Mouse (Mus musculus) bone marrow macrophage, adult 2 months (primary cell): ENCODE measurements around the gene Slc7a15. TPM values are rescaled to one million over a fixed set of nuclear protein-coding genes. Genes with fewer than 3 reads are reported as not detected.

Experiments
- H3K27ac ChIP-seq: 2 replicates; pipeline ENCODE4 v1.5.1; 2012; ENCODE audit warnings: low read depth, low read length; ENCODE audit not compliant: insufficient read depth
- H3K4me1 ChIP-seq: 2 replicates; pipeline ENCODE4 v1.6.1; 2012; ENCODE audit warnings: low read length; ENCODE audit not compliant: control insufficient read depth, insufficient read depth
- H3K4me3 ChIP-seq: 2 replicates; pipeline ENCODE4 v1.5.1; 2012; ENCODE audit warnings: mild to moderate bottlenecking, low read length, moderate library complexity; ENCODE audit not compliant: insufficient read depth
- CTCF ChIP-seq: IDR thresholded peaks from 2 replicates; pipeline ENCODE4 v1.5.1; 2012; ENCODE audit warnings: low read depth, mild to moderate bottlenecking, low read length, moderate library complexity
- POLR2A ChIP-seq: IDR thresholded peaks from 2 replicates; pipeline ENCODE4 v1.6.1; 2012; ENCODE audit warnings: mild to moderate bottlenecking, low read depth, low read length, borderline replicate concordance
- polyA plus RNA-seq: library from polyadenylated mRNA; stranded (reverse); fragments of >200 nt; gene quantifications from 2 replicates; pipeline ENCODE4 v1.2.4, GENCODE M21; 2012; ENCODE audit not compliant: missing spikeins, insufficient read depth, insufficient read length

Slc7a15 gene
- polyA plus RNA-seq, 1 experiment: not detected

DNA sequence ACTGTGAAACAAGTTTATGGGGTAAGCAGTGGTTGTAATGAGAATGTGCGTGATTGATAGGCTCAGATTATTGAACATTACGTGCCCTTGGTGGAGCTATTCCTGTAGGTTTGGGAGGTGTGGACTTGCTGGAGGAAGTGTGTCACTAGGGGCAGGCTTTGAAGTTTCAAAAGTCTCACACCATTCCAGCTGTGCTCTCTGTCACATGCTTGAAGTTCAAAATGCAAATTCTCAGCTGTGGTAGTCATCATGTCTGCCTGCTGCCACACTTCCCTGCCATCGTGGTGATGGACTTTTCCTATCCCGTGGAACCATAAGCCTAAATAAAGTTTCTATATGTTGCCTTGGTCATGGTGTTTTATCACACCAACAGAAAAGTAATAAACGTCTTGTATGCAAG is 71.1 kb downstream of the Slc7a15 start:
- no peak for TF ChIP-seq POLR2A
- no peak for TF ChIP-seq CTCF
- Histone ChIP-seq H3K27ac (no peak overlapping the region), H3K4me3 (no peak overlapping the region), H3K4me1 (peaks cover 17% of the 10 kb centered on the region)

- no peak for TF ChIP-seq CTCF
- Histone ChIP-seq H3K4me3 (no peak overlapping the region), H3K27ac (no peak overlapping the region), H3K4me1 (peaks cover 23% of the 10 kb centered on the region)
These were observed 71.7 kb downstream of the Slc7a15 start for GRCm38 (mm10) chr12:8527175-8527574.

DNA sequence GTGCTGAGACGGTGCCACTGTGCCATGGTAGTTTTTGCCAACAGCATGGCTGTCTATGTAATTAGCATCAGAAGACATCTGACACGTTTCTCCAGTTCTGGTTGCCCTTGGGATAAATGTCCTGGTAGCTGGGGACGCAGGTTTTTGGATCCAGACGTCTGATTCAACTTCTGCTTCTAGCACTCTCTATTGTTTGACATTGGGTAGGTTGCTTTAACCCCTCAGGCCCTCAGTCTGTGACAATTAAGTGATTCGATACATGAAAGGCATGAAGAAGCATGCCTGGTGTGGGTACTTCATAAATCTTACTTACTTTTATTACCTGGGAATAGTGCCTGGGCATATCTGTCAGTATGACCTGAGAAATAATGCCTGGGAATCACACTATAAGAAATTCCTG is 74.8 kb downstream of the Slc7a15 start:
- no peak overlapping the region for H3K4me3 ChIP-seq
- peaks cover 42% of the 10 kb centered on the region for H3K4me1 ChIP-seq
- H3K27ac ChIP-seq: no peak overlapping the region
- no peak for TF ChIP-seq CTCF
- no peak for TF ChIP-seq POLR2A

DNA sequence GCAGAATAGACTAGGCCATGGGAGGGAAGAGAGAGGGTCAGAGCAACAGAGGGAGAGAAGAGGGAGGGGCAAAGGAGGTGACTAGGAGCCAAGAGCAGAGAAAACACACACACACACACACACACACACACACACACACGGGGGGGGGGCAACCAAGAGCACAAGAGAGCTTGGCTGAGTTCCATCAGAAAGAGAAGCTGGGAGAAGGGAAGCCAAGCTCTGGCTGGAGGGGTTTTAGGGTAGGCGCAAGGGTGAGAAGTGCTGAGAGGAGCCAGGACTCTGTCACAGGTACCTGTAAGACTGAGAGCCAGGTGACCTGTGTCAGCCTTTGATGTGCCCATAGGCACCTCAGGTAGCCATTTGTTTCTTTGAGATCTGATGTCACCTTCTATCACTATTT is 76.2 kb downstream of the Slc7a15 start:
- no peak for TF ChIP-seq POLR2A
- TF ChIP-seq CTCF: no peak
- H3K27ac ChIP-seq: peak overlapping the region; percentile 91
- H3K4me3 ChIP-seq: no peak overlapping the region
- H3K4me1 ChIP-seq: peaks cover 48% of the 10 kb centered on the region

GRCm38 (mm10) chr12:8521375-8522047 is 77.4 kb downstream of the Slc7a15 start:
- Histone ChIP-seq H3K27ac (peak overlapping the region; percentile 97), H3K4me1 (peaks cover 46% of the 10 kb centered on the region), H3K4me3 (no peak overlapping the region)
- no peak for TF ChIP-seq POLR2A
- no peak for TF ChIP-seq CTCF

DNA sequence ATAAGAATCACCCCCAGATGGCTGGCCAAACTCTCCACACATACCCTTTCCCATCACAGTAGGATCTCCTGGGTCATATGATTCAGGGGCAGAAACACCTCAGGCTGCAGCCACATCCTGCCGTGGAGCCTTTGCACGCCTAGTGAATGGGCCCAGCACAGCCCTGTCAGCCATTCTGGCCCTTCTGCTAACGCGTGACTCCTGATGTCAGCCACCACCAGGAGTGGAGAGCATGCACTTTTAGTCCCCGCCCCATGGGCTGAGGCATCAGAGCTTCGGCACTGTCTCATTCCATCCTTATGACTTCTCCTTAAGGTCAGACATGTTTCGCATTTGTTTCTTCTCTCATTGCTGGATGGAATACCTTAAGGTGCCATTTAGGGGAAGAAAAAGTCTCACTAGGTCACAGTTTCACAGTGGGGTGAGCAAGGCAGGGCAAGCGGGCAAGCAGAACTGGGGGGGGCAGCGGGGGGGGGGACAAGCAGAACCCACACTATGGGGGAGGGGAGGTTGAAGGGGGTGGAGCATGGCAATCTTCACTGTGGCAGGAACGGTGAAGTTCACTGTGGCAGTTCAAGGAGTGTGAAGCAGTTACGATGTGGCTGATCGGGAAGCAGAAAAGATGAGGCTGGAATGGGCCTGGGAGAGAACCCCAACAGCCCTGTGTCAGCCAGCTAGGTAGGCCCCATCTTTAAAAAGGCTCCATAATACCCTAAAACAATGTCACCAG is 79.3 kb downstream of the Slc7a15 start:
- peaks cover 46% of the 10 kb centered on the region for H3K4me1 ChIP-seq
- 0 out of 2 replicates have a peak, but pooled peaks have one; percentile 78 for TF ChIP-seq POLR2A
- no peak for TF ChIP-seq CTCF
- peak overlapping the region; percentile 48 for H3K4me3 ChIP-seq
- peak overlapping the region; percentile 97 for H3K27ac ChIP-seq

DNA sequence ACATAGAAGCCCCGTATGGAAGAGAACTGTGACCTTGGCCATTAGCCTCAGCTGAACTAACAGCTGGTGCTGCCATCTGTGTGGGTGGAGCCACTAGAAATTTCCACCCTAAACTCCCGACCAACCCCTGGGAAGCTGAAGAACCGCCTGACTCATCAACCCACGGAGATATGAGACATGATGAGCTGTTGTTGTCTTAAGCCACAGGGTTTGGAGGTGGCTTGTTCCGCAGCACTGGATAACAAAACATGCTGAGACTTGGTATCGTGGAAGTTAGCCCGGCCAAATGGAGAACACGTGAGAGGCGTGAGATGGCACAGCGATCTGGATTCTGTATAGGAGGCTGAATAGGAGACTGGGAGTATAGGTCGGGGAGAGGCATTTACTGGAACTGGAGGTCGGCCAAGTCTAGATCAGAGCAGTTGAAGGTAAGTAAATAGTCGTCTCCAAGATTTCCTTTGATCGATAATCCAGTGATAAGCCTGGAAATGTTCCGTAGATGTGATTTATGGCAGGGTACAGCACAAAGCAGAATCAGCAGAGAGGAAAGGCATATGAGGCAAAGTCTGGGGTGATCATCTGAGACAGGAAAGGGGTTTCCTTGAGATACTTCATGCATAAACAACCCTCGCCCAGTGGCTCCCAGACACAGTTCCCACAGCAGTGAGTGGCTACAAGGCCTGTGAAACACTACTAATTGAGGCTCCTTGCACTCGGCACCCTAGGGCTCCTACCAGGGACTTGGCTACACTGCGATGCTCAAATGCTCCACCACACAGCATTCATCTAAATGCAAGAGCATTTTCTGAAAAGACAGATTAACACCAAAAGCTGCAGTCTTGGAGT is 87.6 kb downstream of the Slc7a15 start:
- TF ChIP-seq CTCF (no peak), POLR2A (no peak)
- H3K4me1 ChIP-seq: peaks cover 45% of the 10 kb centered on the region
- peak overlapping the region; percentile 33 for H3K4me3 ChIP-seq
- peak overlapping the region; percentile 74 for H3K27ac ChIP-seq

- TF ChIP-seq CTCF (no peak), POLR2A (no peak)
- H3K4me1 ChIP-seq: peaks cover 46% of the 10 kb centered on the region
- H3K4me3 ChIP-seq: no peak overlapping the region
- peak overlapping the region; percentile 74 for H3K27ac ChIP-seq
These were observed 88.4 kb downstream of the Slc7a15 start for GRCm38 (mm10) chr12:8510317-8510988.

DNA sequence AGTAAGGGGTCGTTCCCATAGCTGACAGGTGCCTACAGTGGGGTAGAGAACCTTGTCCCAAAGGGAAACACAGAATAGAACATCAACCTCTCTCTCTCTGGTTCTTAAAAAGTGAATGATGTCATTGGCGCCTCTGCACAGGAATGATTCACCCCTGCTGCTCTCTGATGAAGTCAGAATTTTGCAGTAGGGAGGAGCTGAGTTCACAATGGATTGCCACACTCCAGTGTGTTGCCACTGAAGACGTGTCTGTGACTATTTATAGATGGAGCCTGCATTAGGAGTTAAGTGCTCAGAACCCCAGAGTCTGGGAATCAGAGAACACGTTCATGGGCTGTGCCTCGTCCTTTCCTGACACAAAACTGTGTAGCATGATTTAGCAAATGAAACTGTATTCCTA is 89.2 kb downstream of the Slc7a15 start:
- TF ChIP-seq CTCF: no peak
- TF ChIP-seq POLR2A: no peak
- Histone ChIP-seq H3K27ac (peak overlapping the region; percentile 74), H3K4me3 (no peak overlapping the region), H3K4me1 (peaks cover 46% of the 10 kb centered on the region)
